Mouse (Mus musculus): ENCODE data around the gene Nrcam.

Gene Nrcam

GRCm38 (mm10) chr12:44509406-44510104 lies 180.9 kb downstream of the Nrcam start:
- no peak for DNase-seq (ENCODE audit: extremely low spot score, low spot score)

GRCm38 (mm10) chr12:44515066-44515465 lies 186.4 kb downstream of the Nrcam start:
- DNase-seq (ENCODE audit: extremely low spot score, low spot score): no peak

- DNase-seq (ENCODE audit: extremely low spot score, low spot score): no peak
Observed at GRCm38 (mm10) chr12:44519440-44520141, 190.9 kb downstream of the Nrcam start.

GRCm38 (mm10) chr12:44521496-44521895 lies 192.8 kb downstream of the Nrcam start:
- DNase-seq (ENCODE audit: extremely low spot score, low spot score): no peak

- DNase-seq (ENCODE audit: extremely low spot score, low spot score): no peak
Observed at GRCm38 (mm10) chr12:44524621-44525565, 196.2 kb downstream of the Nrcam start.

- no peak for DNase-seq (ENCODE audit: extremely low spot score, low spot score)
Observed at GRCm38 (mm10) chr12:44528391-44529016, 199.8 kb downstream of the Nrcam start.

GRCm38 (mm10) chr12:44532337-44533113 lies 203.8 kb downstream of the Nrcam start:
- DNase-seq (ENCODE audit: extremely low spot score, low spot score): no peak

GRCm38 (mm10) chr12:44534100-44534633 lies 205.5 kb downstream of the Nrcam start:
- DNase-seq (ENCODE audit: extremely low spot score, low spot score): no peak

GRCm38 (mm10) chr12:44535623-44536022 lies 206.9 kb downstream of the Nrcam start:
- no peak for DNase-seq (ENCODE audit: extremely low spot score, low spot score)

- peak; percentile 81 for DNase-seq (ENCODE audit: extremely low spot score, low spot score)
Observed at GRCm38 (mm10) chr12:44547721-44548369, 219.2 kb downstream of the Nrcam start.

- no peak for DNase-seq (ENCODE audit: extremely low spot score, low spot score)
Observed at GRCm38 (mm10) chr12:44548465-44548864, 219.8 kb downstream of the Nrcam start.

- DNase-seq (ENCODE audit: extremely low spot score, low spot score): no peak
Observed at GRCm38 (mm10) chr12:44551614-44552013, 222.9 kb downstream of the Nrcam start.

- no peak for DNase-seq (ENCODE audit: extremely low spot score, low spot score)
Observed at GRCm38 (mm10) chr12:44554051-44554450, 225.4 kb downstream of the Nrcam start.

- DNase-seq (ENCODE audit: extremely low spot score, low spot score): no peak
Observed at GRCm38 (mm10) chr12:44554808-44555207, 226.1 kb downstream of the Nrcam start.

GRCm38 (mm10) chr12:44560002-44560401 lies 231.3 kb downstream of the Nrcam start:
- no peak for DNase-seq (ENCODE audit: extremely low spot score, low spot score)

GRCm38 (mm10) chr12:44570070-44570469 lies 241.4 kb downstream of the Nrcam start:
- no peak for DNase-seq (ENCODE audit: extremely low spot score, low spot score)

- no peak for DNase-seq (ENCODE audit: extremely low spot score, low spot score)
Observed at GRCm38 (mm10) chr12:44572664-44573063, 244.0 kb downstream of the Nrcam start.

GRCm38 (mm10) chr12:44574167-44574566 lies 245.5 kb downstream of the Nrcam start:
- DNase-seq (ENCODE audit: extremely low spot score, low spot score): no peak

GRCm38 (mm10) chr12:44601410-44602149 lies 272.9 kb downstream of the Nrcam start:
- peak; percentile 71 for DNase-seq (ENCODE audit: extremely low spot score, low spot score)

Measured in neural tube, embryonic 10.5 days (tissue).